Mouse (Mus musculus) urinary bladder, adult 2 months (tissue): ENCODE data around the gene Fam98c. TPM values are rescaled to one million over a fixed set of nuclear protein-coding genes. Genes with fewer than 3 reads are reported as not detected.
"Not testable (repeated sequence)": the region's sequence is repeated elsewhere in the genome, so short reads cannot be mapped to it uniquely, and the experiment has no call there.

Experiments used
- DNase-seq: peaks from one replicate; pipeline ENCODE4 v3.0.0; 2022; ENCODE audit warnings: low spot score
- polyA plus RNA-seq: library from polyadenylated mRNA; depleted of rRNA; stranded (reverse); fragments of >200 nt; gene quantifications from 2 replicates; pipeline ENCODE4 v1.2.3, GENCODE M21; 2012; rRNA removed

Gene Fam98c
- polyA plus RNA-seq = 40.5 and 52.7 TPM in 2 replicates

GRCm38 (mm10) chr7:29155838-29156782 is at the start of gene Fam98c:
Fam98c (minus strand) TSS chr7:29156234.
- peak; percentile 71 for DNase-seq

GRCm38 (mm10) chr7:29202577-29202976 is 46.5 kb upstream of the Fam98c start:
- no peak for DNase-seq

GRCm38 (mm10) chr7:29194230-29194629 is 38.2 kb upstream of the Fam98c start:
- not testable (repeated sequence) for DNase-seq

GRCm38 (mm10) chr7:29181323-29181722 is 25.3 kb upstream of the Fam98c start:
- not testable (repeated sequence) for DNase-seq

- no peak for DNase-seq
Observed at GRCm38 (mm10) chr7:29180854-29181236, 24.8 kb upstream of the Fam98c start.

- peak; percentile 88 for DNase-seq
Observed at GRCm38 (mm10) chr7:29180077-29180853, 24.2 kb upstream of the Fam98c start, which contains the start of gene Psmd8. Psmd8 (minus strand) TSS chr7:29180701.

GRCm38 (mm10) chr7:29179323-29179722 is 23.3 kb upstream of the Fam98c start:
- no peak for DNase-seq

- no peak for DNase-seq
Observed at GRCm38 (mm10) chr7:29178106-29178505, 22.1 kb upstream of the Fam98c start.

- no peak for DNase-seq
Observed at GRCm38 (mm10) chr7:29172390-29173016, 16.5 kb upstream of the Fam98c start.

GRCm38 (mm10) chr7:29171562-29172097 is 15.6 kb upstream of the Fam98c start:
- DNase-seq = no peak

- DNase-seq = no peak
Observed at GRCm38 (mm10) chr7:29170755-29171561, 14.9 kb upstream of the Fam98c start.

GRCm38 (mm10) chr7:29170066-29170754 is 14.2 kb upstream of the Fam98c start, which contains the start of the genes Ggn and Spred3:
Ggn (plus strand) TSS chr7:29170210.
Spred3 (minus strand) TSS chr7:29170411.
- DNase-seq = peak; percentile 56

GRCm38 (mm10) chr7:29169231-29170065 is 13.4 kb upstream of the Fam98c start:
- peak; percentile 42 for DNase-seq

- DNase-seq = no peak
Observed at GRCm38 (mm10) chr7:29168791-29169230, 12.8 kb upstream of the Fam98c start.

GRCm38 (mm10) chr7:29168121-29168695 is 12.2 kb upstream of the Fam98c start:
- no peak for DNase-seq

- DNase-seq = no peak
Observed at GRCm38 (mm10) chr7:29167656-29168055, 11.6 kb upstream of the Fam98c start.

GRCm38 (mm10) chr7:29162750-29163525 is 6.9 kb upstream of the Fam98c start:
- DNase-seq = peak; percentile 29

GRCm38 (mm10) chr7:29162294-29162693 is 6.3 kb upstream of the Fam98c start:
- DNase-seq = no peak
